Mouse (Mus musculus): ENCODE results near the gene Sgsh.

- TF ChIP-seq CTCF (IDR thresholded peaks at IDR 0.05; ENCODE audit: low read depth) (no peak), EP300 (IDR thresholded peaks at IDR 0.05; ENCODE audit: low read depth) (no peak)
Measured at GRCm38 (mm10) chr11:119355443-119356385, at the start of gene Sgsh, which contains the start of gene Slc26a11.
